Comparison of ENCODE assay signal across 8 mouse cellular contexts in genomic region chr11:103411981-103412949, GRCm38 (mm10). TPM values are rescaled to one million over a fixed set of nuclear protein-coding genes. Genes with fewer than 3 reads are reported as not detected.
DNase-seq lines count a peak whose midpoint lies in the region; ATAC-seq lines count a peak whose summit lies in the region.

TSS of gene Plekhm1 (minus strand) at chr11:103412687.

- DNase-seq in Muller cell, postnatal 12 days (ENCODE audit: inconsistent ontology term), result peak; percentile 98
- DNase-seq in cerebellum, adult 9-11 months, result peak; percentile 97
- DNase-seq in frontal cortex, adult 2 months (ENCODE audit: extremely low spot score in 1 of 2, low spot score in 1 of 2), result peak; percentile 92 to 97
- peak; percentile 98 for DNase-seq in hindbrain, embryonic 11.5 days (ENCODE audit: low spot score)
- peak; percentile 95 to 96 for DNase-seq in layer of hippocampus, postnatal 10 days (ENCODE audit: low spot score in 2 of 2)
- peak; percentile 97 for DNase-seq in lung, postnatal 10 days
- peak; percentile 93 for DNase-seq in ovary, postnatal 36 days (ENCODE audit: low spot score)
- peak; percentile 96 for DNase-seq in thymus, postnatal 25 days

- peak within 1 kb of the TSS; percentile 71 for H3K4me2 ChIP-seq in hindbrain, embryonic 11.5 days (replicated peaks; ENCODE audit: low read depth, low read length)

- ATAC-seq in hindbrain, embryonic 11.5 days (ENCODE audit: low FRiP score), result peak; percentile 96

- peak within 1 kb of the TSS; percentile 78 for H3K4me3 ChIP-seq in hindbrain, embryonic 11.5 days (ENCODE audit: low read depth, low read length)

- no peaks in the 10 kb centered on the region for H3K36me3 ChIP-seq in hindbrain, embryonic 11.5 days (ENCODE audit: control insufficient read depth, insufficient read depth, low read length)

- H3K4me1 ChIP-seq in hindbrain, embryonic 11.5 days (replicated peaks; ENCODE audit: control insufficient read depth, insufficient read depth, low read length), result no peaks in the 10 kb centered on the region

- peak within 1 kb of the TSS; percentile 67 for H3K9ac ChIP-seq in hindbrain, embryonic 11.5 days (ENCODE audit: low read depth, low read length)

- H3K27ac ChIP-seq in hindbrain, embryonic 11.5 days (ENCODE audit: low read depth, low read length), result 0 out of 2 replicates have a peak within 1 kb of the TSS, but pooled peaks have one; percentile 8

- H3K9me3 ChIP-seq in hindbrain, embryonic 11.5 days (ENCODE audit: control insufficient read depth, low read length), result no peaks in the 10 kb centered on the region

- under 1% methylated on average over 65 of the region's 67 CpGs for WGBS in hindbrain, embryonic 11.5 days

- H3K27me3 ChIP-seq in hindbrain, embryonic 11.5 days (ENCODE audit: control insufficient read depth, insufficient read depth, low read length), result no peaks in the 10 kb centered on the region

RNA-seq across cellular contexts. Expression of gene Plekhm1, which starts in this region (rescaled TPM):
- polyA plus RNA-seq in frontal cortex, adult 2 months (2012; rRNA removed), result 15.6 and 15.7 TPM in 2 replicates
- polyA plus RNA-seq in hindbrain, embryonic 11.5 days (2014; fragmentation: Nextera tagmentation; extraction: Ambion mirVana), result 7.2 and 7.3 TPM in 2 replicates
- total RNA-seq in layer of hippocampus, postnatal 10 days (2021), result 10 to 100 TPM; 15.0 TPM

Comparison
In these comparisons a context has a peak if more than half of its experiments do, and no peak if none do; other contexts are left out.
1. Peak in every context shown above with its lines: DNase-seq, ATAC-seq, H3K4me3 ChIP-seq and H3K27ac ChIP-seq.